Mouse (Mus musculus) c-Kit-positive CD71-positive TER-119-negative erythroid progenitor cells, embryonic 14.5 days (primary cell): ENCODE measurements around the gene Lrrc36.

ENCODE experiments used
- DNase-seq: peaks from one replicate; pipeline ENCODE4 v3.0.0-alpha.2; 2013; ENCODE audit warnings: low read depth

Gene Lrrc36

DNA sequence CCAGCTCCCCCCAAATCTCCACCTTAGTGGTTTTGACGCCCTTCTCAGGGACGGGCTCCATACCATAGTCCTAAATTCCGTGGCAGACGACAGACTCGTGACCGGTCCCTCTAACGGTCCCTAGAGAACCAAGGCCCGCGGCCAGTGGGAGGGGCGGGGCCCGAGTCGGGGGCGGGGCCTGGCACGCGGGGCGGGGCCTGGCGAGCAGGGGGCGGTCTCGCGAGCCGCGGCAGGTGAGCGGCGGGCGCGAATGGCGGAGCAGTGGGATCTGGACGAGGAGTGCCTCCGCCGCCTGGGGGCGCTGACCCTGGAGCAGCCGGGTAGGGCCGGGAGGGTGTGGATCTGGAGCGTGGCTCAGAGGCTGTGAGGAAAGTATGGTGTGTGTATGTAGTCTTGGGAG lies at the start of gene Lrrc36, which contains the start of gene Kctd19:
Lrrc36 (plus strand) TSS at position 181 of the 400 bp plus-strand sequence.
Kctd19 (minus strand) TSS at position 112 of the 400 bp plus-strand sequence.
- peak; percentile 34 for DNase-seq

DNA sequence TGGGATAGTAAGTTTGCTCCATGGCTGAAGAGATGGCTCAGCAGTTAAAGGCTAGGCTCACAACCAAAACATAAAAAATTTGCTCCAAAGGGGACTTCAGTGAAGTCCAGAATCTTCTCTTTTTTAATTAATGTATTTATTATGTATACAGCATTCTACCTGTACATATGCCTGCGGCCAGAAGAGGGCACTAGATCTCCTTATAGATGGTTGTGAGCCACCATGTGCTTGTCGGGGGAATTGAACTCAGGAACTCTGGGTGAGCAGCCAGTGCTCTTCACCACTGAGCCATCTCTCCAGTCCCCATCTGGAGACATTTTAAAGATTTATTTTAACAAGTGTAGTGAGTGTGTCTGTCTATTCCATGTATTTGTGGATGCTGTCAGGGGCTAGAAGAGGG lies 46.3 kb upstream of the Lrrc36 start:
- DNase-seq, result peak; percentile 23

DNA sequence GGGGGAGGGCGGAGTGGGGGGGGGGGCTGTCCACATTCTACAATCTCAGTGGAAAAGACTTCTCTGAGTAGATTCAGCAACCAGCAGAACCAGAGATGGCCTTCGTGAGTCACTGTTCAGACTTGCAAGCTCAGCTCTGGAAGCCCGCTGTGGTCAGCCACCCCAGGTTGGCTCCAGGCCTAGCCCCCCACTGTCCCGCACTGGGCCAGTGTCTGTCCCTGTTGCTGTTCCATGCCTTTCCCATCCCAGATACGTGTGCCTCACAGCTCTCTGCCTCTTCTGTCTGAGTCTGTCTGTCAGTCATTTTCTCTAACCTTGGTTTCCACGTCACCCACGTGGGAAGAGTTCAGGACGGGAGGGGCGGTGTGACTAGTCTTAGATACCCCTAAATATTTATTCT lies 40.9 kb upstream of the Lrrc36 start:
- no peak for DNase-seq

DNA sequence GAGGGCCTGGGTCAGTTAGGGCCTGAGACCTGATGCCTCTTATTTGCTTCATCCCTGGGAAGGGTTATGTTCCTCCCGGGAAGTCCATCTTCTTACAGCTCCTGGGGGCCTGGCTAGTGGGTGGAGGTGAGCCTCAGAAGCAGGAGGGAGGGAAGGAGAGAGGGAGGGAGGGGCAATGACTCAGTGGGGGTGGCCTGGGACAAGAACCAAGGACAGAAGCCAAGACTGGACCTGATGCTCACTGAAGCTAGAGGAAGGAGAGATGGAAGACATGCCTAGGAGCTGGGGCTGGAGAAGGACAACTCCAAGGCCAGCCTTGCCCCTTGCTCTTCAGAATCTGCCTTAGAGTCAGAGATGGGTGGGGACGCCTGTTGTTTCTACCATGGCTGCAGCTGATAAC lies 40.3 kb upstream of the Lrrc36 start, which contains the start of gene Plekhg4:
Plekhg4 (plus strand) TSS at position 243 of the 400 bp plus-strand sequence.
- no peak for DNase-seq

GRCm38 (mm10) chr8:105374513-105374966 lies 38.8 kb upstream of the Lrrc36 start:
- peak; percentile 15 for DNase-seq

- no peak for DNase-seq
These were observed 34.7 kb upstream of the Lrrc36 start for GRCm38 (mm10) chr8:105378673-105379072.

DNA sequence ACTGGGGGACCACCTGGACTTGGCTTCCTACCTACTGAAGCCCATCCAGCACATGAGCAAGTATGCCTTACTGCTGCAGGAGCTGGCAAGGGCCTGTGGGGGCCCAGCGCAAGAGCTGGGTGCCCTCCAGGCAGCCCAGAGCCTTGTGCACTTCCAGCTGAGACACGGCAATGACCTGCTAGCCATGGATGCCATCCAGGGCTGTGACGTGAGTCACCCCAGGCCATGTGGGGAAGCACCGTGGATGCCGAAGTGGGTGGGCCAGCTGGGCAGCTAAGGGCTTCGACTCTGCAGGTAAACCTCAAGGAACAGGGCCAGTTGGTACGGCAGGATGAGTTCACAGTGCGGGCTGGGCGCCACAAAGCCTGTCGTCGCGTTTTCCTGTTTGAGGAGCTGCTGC lies 33.1 kb upstream of the Lrrc36 start:
- no peak for DNase-seq

DNA sequence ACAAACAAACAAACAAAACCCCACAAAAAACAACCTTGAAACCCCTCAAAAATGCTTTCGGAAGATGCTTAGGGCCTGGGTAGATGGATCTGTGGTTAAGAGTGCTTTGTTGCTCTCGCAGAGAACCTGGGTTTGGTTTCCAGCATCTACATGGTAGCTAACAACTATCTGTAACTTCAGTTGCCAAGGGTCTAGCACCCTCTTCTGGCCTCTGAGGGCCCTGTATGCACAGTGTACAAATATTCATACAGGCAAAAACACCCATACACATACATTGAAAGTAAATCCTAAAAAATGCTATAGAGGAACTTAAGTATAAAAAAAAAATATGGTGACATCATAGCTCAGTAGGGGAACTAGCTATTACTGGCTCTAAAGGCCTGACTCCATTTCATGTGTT lies 29.3 kb upstream of the Lrrc36 start:
- DNase-seq, result no peak

DNA sequence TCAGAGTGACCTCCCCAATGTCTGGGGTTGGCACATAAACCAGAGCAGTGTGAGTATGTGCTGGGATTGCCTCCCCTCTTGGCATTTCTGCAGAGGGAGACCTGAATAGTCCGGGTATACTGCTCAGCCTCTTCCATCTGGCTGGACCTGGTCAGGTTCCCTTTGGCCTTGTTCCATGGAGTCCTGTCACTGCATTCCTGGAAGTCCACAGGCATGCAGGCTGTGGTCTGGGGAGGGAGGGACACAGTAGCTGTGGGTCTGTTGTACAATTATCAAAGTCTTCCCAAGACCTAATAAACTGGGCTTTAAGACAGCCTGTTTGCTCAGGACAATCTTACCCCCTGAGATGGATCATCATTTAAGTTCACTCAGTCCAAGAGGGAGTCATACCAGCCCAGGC lies 26.2 kb upstream of the Lrrc36 start:
- DNase-seq, result no peak

DNA sequence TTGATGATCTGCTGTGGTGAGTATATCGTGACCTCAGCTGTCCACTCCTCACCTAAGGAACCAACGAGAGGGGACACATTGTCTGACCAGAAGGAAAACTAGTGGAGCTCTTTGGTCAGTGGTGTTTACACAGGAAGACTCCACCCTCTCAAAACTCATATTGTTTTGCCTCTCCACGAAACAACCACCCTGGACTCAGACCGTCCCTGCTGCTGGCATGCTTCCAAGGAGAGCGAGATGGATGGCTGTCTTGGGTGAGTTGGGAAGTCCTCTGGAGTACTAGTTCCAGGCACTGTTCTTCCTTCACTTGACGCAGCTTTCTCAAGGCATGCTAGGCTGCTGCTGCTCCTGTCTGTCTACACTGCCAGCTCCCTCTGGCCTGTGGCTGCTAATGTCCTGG lies 24.3 kb upstream of the Lrrc36 start:
- no peak for DNase-seq

GRCm38 (mm10) chr8:105393089-105393787 lies 20.1 kb upstream of the Lrrc36 start:
- no peak for DNase-seq

- no peak for DNase-seq
These were observed 19.5 kb upstream of the Lrrc36 start for GRCm38 (mm10) chr8:105393915-105394314.

GRCm38 (mm10) chr8:105397747-105398146 lies 15.6 kb upstream of the Lrrc36 start:
- DNase-seq, result peak; percentile 23

GRCm38 (mm10) chr8:105400016-105400415 lies 13.4 kb upstream of the Lrrc36 start:
- DNase-seq, result no peak

DNA sequence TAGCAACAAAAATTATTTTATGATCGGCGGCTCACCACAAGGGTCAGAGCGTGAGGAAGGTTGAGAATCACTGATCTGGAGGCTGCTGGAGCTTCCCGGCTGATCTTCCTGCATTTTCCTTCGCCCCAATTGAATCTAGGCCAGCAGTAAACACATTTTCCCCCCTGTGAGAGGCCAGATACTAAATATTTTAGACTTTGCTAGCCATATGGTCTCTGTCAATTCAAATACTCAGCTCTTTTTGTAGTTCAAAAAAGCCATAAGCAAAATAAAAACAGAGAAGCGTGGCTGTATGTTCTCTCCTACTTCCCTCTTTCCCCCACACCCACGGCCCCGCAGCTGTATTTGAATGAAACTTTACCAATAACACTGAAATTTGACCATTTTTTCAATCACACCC lies 9.9 kb upstream of the Lrrc36 start:
- no peak for DNase-seq

GRCm38 (mm10) chr8:105404496-105404895 lies 8.9 kb upstream of the Lrrc36 start:
- no peak for DNase-seq

GRCm38 (mm10) chr8:105406416-105406815 lies 7.0 kb upstream of the Lrrc36 start:
- no peak for DNase-seq

GRCm38 (mm10) chr8:105408331-105408730 lies 5.0 kb upstream of the Lrrc36 start:
- DNase-seq, result no peak

- no peak for DNase-seq
These were observed 3.4 kb upstream of the Lrrc36 start for GRCm38 (mm10) chr8:105409947-105410346.

- no peak for DNase-seq
These were observed 5.6 kb downstream of the Lrrc36 start for GRCm38 (mm10) chr8:105418992-105419391.

DNA sequence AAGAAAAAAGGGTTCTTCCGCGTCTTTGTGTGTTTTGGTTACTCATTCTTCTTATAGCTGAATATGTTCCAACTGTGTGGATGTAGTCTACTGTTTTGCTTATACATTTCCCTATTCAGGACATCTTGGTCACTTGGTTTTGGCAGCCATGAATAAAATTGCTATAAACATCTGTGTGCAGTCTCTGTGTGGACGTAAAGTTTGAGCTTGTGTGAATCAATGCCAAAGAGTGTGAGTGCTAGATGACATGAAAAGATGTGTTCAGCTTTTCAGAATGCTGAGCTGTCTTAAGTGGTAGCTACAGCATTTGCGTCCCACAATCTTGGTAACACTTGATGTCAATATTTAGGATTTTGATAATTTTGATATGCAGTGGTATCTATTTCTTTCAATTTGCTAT lies 6.4 kb downstream of the Lrrc36 start:
- DNase-seq, result no peak

- no peak for DNase-seq
These were observed 8.6 kb downstream of the Lrrc36 start for GRCm38 (mm10) chr8:105422006-105422405.

DNA sequence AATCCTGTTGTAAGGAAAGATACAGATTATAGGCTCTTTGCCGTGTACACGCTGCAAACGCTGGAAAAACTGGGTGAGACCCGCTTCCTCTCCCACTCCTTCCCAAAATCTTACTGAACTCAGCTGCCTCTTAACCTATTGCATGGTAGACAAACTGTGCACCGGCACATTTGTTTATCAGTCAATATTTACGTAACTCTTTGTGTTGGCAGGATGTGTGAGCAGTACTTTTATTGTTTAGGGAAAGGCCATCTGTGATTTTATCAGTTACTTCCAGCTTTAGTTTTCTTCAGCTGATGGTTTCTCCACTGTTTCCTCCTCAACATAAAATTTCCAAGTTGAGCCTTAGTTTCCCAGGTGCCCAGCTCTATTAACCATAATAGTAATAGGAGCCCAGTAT lies 13.5 kb downstream of the Lrrc36 start:
- no peak for DNase-seq
